Mouse (Mus musculus): Measurements from ENCODE around the gene Mfap5.
"Not testable (repeated sequence)": the region's sequence is repeated elsewhere in the genome, so short reads cannot be mapped to it uniquely, and the experiment has no call there.

The Mfap5 gene

DNA sequence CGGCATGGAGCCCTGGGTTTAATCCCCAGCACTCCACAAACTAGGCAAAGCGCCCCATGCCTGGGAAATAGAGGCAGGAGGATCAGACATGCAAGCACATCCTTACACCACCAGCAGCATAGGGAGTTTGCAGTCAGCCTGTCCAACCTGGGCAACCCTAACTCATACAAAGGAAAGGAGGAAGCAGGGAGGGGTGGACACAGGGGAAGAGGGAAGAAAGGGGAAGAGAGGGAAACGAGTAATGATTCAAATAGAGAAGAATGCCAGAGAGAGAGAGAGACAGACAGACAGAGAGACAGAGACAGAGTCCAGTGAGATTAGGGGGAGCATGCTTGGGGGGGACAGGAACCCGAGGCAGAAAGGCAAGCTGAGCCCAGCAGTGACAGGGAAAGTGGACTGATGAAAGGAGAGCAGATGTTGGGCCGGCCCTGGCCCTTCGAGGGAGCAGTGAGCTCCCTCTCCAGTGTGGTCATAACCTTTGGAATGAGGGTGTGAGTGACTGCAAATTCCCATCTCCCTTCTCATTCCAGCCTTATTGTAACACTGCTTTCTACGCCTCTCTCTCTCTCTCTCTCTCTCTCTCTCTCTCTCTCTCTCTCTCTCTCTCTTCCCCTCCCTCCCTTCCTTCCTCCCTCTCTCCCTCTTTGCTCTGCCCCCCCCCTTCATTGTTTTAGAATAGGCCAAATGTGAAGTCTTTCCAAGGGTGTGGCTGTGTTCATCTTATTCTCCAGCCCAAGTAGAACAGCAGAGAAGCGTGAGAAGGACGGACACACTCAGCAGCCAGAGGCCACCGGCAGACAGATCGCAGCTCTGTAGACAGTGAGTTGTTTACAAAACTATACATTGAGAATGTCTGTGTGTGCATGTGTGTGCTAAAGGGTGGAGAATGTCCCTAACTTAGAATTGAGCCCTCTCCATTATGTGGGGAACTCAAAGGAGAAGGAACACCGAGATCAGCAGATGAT lies 7.6 kb downstream of the Mfap5 start:
- DNase-seq (ENCODE audit: low read depth, low spot score), result peak; percentile 74

- DNase-seq (ENCODE audit: low read depth, low spot score), result no peak
These were observed 8.7 kb downstream of the Mfap5 start for GRCm38 (mm10) chr6:122514312-122514711.

GRCm38 (mm10) chr6:122515762-122516161 lies 10.1 kb downstream of the Mfap5 start:
- not testable (repeated sequence) for DNase-seq (ENCODE audit: low read depth, low spot score)

GRCm38 (mm10) chr6:122517668-122518067 lies 12.0 kb downstream of the Mfap5 start:
- DNase-seq (ENCODE audit: low read depth, low spot score), result peak; percentile 53

- DNase-seq (ENCODE audit: low read depth, low spot score), result no peak
These were observed 13.7 kb downstream of the Mfap5 start for GRCm38 (mm10) chr6:122519384-122519783.

GRCm38 (mm10) chr6:122522595-122522994 lies 16.9 kb downstream of the Mfap5 start:
- DNase-seq (ENCODE audit: low read depth, low spot score), result no peak

DNA sequence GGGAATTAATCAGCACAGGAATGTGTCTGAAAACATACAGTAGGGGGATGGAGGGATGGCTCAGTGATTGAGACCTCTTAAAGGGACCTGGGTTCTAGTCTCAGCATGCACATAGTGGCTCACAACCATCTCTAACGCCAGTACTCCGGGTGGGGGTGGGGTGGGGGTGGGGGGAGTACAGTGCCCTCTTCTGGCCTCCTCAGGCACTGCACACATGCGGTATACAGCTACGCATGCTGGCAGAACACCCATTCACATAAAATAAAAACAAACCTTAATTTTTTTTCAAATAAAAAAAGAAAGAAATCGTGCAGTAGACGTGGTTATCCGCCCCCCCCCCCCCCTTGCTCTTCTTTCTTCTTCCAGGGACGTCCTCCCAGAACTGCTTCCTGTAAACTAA lies 17.6 kb downstream of the Mfap5 start:
- DNase-seq (ENCODE audit: low read depth, low spot score), result no peak

DNA sequence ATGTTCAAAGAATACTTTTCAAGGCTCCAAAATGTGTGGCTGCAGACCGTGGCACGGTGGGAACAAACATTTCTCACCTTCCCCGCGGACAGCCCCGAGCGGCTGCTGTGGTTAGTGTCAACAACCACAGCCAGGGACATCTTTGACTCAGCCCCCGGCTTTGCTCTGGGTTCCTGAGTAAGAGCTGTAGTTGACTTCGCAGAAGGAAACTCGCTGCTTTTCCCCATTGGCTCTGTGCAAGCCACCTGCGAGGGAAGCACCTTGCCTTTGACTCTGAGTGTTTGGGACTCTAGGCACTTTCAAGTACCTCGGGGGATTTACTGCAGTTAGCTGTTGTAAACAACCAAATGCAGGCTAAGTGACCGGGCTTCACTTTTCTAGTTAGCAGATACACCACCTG lies 22.0 kb downstream of the Mfap5 start:
- DNase-seq (ENCODE audit: low read depth, low spot score), result no peak

GRCm38 (mm10) chr6:122528136-122528535 lies 22.5 kb downstream of the Mfap5 start:
- no peak for DNase-seq (ENCODE audit: low read depth, low spot score)

GRCm38 (mm10) chr6:122531466-122532174 lies 26.0 kb downstream of the Mfap5 start:
- DNase-seq (ENCODE audit: low read depth, low spot score), result no peak

- no peak for DNase-seq (ENCODE audit: low read depth, low spot score)
These were observed 27.2 kb downstream of the Mfap5 start for GRCm38 (mm10) chr6:122532883-122533302.

- DNase-seq (ENCODE audit: low read depth, low spot score), result no peak
These were observed 28.4 kb downstream of the Mfap5 start for GRCm38 (mm10) chr6:122534032-122534431.

DNA sequence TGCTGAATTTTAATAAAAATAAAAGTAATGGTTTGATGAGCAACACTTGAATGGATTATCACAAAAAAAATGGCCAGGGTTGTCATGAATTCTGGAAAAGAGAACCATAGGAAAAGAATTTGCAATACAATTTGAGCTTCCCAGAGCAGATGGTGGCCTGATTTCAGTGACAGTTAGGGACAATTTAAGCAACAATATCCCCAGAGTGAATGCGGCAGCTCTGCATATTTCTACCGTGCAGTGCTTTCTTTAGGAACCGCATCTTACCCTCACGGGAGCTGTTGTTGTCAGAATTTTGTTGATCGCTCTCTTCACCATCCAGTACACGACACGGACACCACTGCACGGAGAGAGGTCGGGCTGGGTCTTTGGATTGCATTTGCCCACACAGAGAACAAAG lies 33.9 kb downstream of the Mfap5 start:
- no peak for DNase-seq (ENCODE audit: low read depth, low spot score)

DNA sequence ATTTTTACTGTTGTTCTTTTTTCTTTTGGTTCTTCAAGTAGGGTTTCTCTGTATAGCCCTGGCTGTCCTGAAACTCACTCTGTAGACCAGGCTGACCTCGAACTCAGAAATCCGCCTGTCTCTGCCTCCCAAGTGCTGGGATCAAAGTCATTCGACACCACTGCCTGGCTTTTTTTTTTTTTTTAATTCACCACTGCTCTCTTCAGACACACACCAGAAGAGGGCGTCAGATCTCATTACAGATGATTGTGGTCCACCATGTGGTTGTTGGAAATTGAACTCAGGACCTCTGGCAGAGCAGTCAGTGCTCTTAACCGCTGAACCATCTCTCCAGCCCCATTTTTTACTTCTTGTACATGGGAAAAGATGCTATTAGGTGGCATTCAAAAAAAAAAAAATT lies 36.8 kb downstream of the Mfap5 start:
- not testable (repeated sequence) for DNase-seq (ENCODE audit: low read depth, low spot score)

DNA sequence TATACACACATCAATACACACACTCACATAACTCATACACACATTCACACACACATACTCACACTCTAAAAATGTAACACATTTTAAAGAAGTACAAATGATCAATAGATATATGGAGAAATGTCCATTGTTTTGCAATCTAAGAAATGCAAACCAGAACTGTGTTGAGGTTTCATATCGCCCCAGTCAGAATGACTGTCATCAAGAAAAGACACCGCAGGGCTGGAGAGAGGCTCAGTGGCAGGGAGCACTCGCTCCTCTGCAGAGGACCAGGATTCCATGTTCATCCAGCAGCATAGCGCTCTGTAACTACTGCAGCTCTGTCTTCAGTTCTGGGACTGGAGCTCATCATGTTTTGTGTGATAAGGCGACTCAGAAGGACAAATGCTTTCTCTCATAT lies 37.9 kb downstream of the Mfap5 start:
- no peak for DNase-seq (ENCODE audit: low read depth, low spot score)

- no peak for DNase-seq (ENCODE audit: low read depth, low spot score)
These were observed 39.0 kb downstream of the Mfap5 start for GRCm38 (mm10) chr6:122544672-122545071.

DNA sequence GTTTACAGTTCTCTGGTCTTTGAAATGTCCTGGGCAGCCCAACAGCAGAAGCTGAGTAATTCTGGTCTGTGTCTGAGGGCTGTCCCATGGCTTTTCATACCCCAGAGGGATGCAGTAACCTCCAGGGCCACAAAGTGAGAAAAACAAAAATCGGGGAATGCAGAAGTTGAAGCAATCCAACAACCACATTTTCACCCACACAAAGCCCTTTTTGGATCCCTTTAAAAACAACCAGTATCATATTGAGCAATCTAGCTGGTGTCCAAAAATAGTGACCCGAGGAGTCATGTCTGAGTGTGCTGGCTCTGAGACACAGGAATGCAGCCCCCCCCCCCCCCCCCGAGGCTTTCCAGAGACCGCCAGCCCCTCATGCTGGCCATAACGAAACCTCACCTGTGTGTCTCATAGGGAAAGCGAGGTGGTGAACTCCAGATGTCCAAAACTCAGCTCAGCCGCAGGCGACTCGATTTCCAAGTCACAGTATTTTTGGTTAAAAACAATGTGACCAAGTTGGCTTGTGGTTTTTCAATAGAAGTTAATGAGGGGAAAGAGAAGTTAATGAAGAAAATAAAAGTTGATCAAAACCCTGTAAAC lies 39.7 kb downstream of the Mfap5 start:
- no peak for DNase-seq (ENCODE audit: low read depth, low spot score)

GRCm38 (mm10) chr6:122545948-122546347 lies 40.3 kb downstream of the Mfap5 start:
- no peak for DNase-seq (ENCODE audit: low read depth, low spot score)

DNA sequence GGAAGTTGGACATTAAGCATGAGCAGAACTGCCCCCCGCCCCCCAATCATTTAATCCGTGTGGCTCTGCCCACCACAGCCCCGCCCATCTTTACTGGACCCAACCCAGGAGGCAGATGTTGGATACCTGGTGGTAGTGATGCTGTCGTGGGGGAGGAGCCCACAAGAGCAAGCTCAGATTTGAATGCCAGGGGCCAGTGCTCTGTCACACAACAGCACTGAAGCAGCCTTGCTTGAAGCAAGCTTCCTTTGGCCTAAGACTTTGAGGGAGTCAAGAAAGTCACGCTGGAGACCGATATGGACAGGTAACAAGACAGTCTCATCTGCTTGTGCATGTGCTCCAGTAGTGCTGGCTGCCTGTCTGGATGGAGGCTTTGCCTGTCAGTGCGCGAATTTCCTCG lies 48.0 kb downstream of the Mfap5 start, which contains the start of gene Aicda:
Aicda (plus strand) TSS at position 196 of the 400 bp plus-strand sequence.
- no peak for DNase-seq (ENCODE audit: low read depth, low spot score)

GRCm38 (mm10) chr6:122554102-122554501 lies 48.5 kb downstream of the Mfap5 start:
- DNase-seq (ENCODE audit: low read depth, low spot score), result no peak

GRCm38 (mm10) chr6:122555266-122555665 lies 49.6 kb downstream of the Mfap5 start:
- no peak for DNase-seq (ENCODE audit: low read depth, low spot score)

DNA sequence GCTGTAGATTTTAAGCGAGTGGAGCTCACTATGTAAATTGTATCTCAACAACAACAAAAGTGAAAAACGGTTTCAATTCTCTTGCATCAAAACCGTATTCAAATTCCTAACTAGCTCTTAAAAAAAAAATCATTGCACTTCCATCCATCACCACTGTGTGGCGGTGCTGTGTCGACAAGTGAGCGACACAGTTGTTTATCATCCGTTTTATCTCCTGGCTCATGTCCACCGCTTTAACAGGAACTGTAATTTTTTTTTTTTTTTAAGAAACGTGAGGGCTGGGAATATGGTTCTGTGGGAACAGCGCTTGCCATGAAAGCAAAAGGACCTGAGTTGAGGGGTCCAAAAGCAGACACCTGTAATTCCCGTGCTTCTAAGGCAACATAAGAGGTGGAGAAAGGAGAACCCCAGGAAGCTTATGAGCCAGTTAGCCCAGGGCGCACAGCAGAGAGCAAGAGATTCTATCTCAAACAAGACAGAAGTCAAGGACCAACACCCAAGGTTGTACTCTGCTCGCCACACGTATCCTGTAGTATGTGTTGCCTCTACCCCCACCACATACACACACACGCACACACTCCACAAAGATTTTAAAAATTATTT lies 51.4 kb downstream of the Mfap5 start:
- DNase-seq (ENCODE audit: low read depth, low spot score), result no peak

Measured in skeletal muscle tissue, adult 2 months (tissue).